Mouse (Mus musculus) v-Abl transformed pro-B cells (cell line): ENCODE data around the gene Maco1.

Experiments
- in situ Hi-C, 2 experiments: fragments of 400-800 bp; cut with MboI; formaldehyde crosslinking; loops; one replicate each; pipeline ENCODE4 v1.15.1; 2025; ENCODE audit not compliant: unreplicated experiment in 2 of 2

The Maco1 gene

GRCm38 (mm10) chr4:134754941-134755340 is 98.2 kb downstream of the Maco1 start:
- in situ Hi-C loops: no loop called here

- in situ Hi-C loops: no loop called here
These were observed 98.8 kb downstream of the Maco1 start for GRCm38 (mm10) chr4:134754371-134754770.

- in situ Hi-C loops: no loop called here
These were observed 99.5 kb downstream of the Maco1 start for GRCm38 (mm10) chr4:134753516-134754261.

- in situ Hi-C loops: no loop called here
These were observed 100.2 kb downstream of the Maco1 start for GRCm38 (mm10) chr4:134752911-134753426.
